20 mouse cellular contexts compared by ENCODE assay signal in genomic region chr5:132448401-132449066, GRCm38 (mm10).
"Had no signal": no experiment of that assay in that cellular context is flagged by ENCODE, and none has a peak within 500 bp of the region (broad histone marks: within the 10 kb centered on the region; RNA-seq: fewer than 3 reads in every experiment).

No protein-coding gene starts in this region.

- DNase-seq: kidney, adult 18-20 months; kidney, adult 9 months; kidney, postnatal 14 days; layer of hippocampus, adult 9-11 months; lung, adult 18-20 months; lung, postnatal 10 days; lung, postnatal 36 days; midbrain, embryonic 14.5 days; right cerebral cortex, adult 18-20 months; right cerebral cortex, postnatal 25 days; spleen, adult 18-20 months; thymus, postnatal 25 days had no signal

- H3K27me3 ChIP-seq: limb, embryonic 13.5 days; lung, embryonic 15.5 days; megakaryocyte, embryonic 14.5 days; stomach, embryonic 15.5 days had no signal

- H3K27ac ChIP-seq: layer of hippocampus, adult 2 months; limb, embryonic 10.5 days; limb, embryonic 13.5 days; lung, embryonic 15.5 days; stomach, embryonic 15.5 days had no signal

- ATAC-seq: intestine, embryonic 16.5 days had no signal

- H3K4me1 ChIP-seq: limb, embryonic 13.5 days; megakaryocyte, embryonic 14.5 days had no signal

- H3K9me3 ChIP-seq: limb, embryonic 10.5 days; limb, embryonic 13.5 days; lung, embryonic 15.5 days; stomach, embryonic 15.5 days had no signal

- H3K36me3 ChIP-seq: limb, embryonic 10.5 days; limb, embryonic 13.5 days; lung, embryonic 15.5 days; stomach, embryonic 15.5 days had no signal

- H3K4me2 ChIP-seq: limb, embryonic 13.5 days; lung, embryonic 15.5 days; midbrain, embryonic 11.5 days; stomach, embryonic 15.5 days had no signal

- H3K9ac ChIP-seq: limb, embryonic 13.5 days; lung, embryonic 15.5 days; stomach, embryonic 15.5 days had no signal

- H3K4me3 ChIP-seq: layer of hippocampus, adult 2 months; limb, embryonic 10.5 days; limb, embryonic 13.5 days; lung, embryonic 15.5 days; stomach, embryonic 15.5 days had no signal
